In genomic region chr7:46795287-46796205, GRCm38 (mm10) we compare ENCODE assay signal across 8 mouse cellular contexts. TPM values are rescaled to one million over a fixed set of nuclear protein-coding genes. Genes with fewer than 3 reads are reported as not detected.
DNase-seq lines count a peak whose midpoint lies in the region; ATAC-seq and TF ChIP-seq lines count a peak whose summit lies in the region.

Hps5 (minus strand) TSS chr7:46796064.
Gtf2h1 (plus strand) TSS chr7:46796103.

- no peaks in the 10 kb centered on the region for H3K27me3 ChIP-seq in heart, embryonic 10.5 days (ENCODE audit: insufficient read depth, poor library complexity, severe bottlenecking)
- no peaks in the 10 kb centered on the region for H3K27me3 ChIP-seq in kidney, embryonic 15.5 days

- ATAC-seq in kidney, embryonic 15.5 days (replicated peaks; ENCODE audit: low FRiP score): peak; percentile 99
- peak; percentile 97 for ATAC-seq in monocyte, adult 5-6 weeks (replicated peaks; ENCODE audit: insufficient number of reproducible peaks, low FRiP score, low TSS enrichment, poor library complexity, severe bottlenecking)

- peak within 1 kb of the TSS; percentile 89 for H3K9ac ChIP-seq in kidney, embryonic 15.5 days

- peak within 1 kb of the TSS; percentile 93 for H3K27ac ChIP-seq in bone marrow macrophage, adult 2 months (ENCODE audit: insufficient read depth, low read depth, low read length)
- H3K27ac ChIP-seq in embryonic fibroblast, embryonic 13.5 days (ENCODE audit: insufficient read depth, low read length): peak within 1 kb of the TSS; percentile 73
- H3K27ac ChIP-seq in heart, embryonic 10.5 days: peak within 1 kb of the TSS; percentile 98
- H3K27ac ChIP-seq in kidney, embryonic 15.5 days: peak within 1 kb of the TSS; percentile 88

- no peaks in the 10 kb centered on the region for H3K9me3 ChIP-seq in heart, embryonic 10.5 days
- no peaks in the 10 kb centered on the region for H3K9me3 ChIP-seq in kidney, embryonic 15.5 days (replicated peaks)

- H3K36me3 ChIP-seq in heart, embryonic 10.5 days: peaks cover 14% of the 10 kb centered on the region; the same call in 1 of the 2 replicates
- peaks cover 22% of the 10 kb centered on the region for H3K36me3 ChIP-seq in kidney, embryonic 15.5 days

- WGBS in heart, embryonic 10.5 days: under 1% methylated on average over 75 of the region's 75 CpGs
- under 1% methylated on average over 75 of the region's 75 CpGs for WGBS in kidney, embryonic 15.5 days

- H3K4me2 ChIP-seq in kidney, embryonic 15.5 days: peak within 1 kb of the TSS; percentile 73

- peak; percentile 99 for DNase-seq in A20 (ENCODE audit: low read depth, low spot score)
- DNase-seq in heart, embryonic 10.5 days (ENCODE audit: low spot score): peak; percentile 98
- DNase-seq in liver: peak; percentile 97
- peak; percentile 97 to 98 for DNase-seq in spleen, postnatal 4 days (ENCODE audit: low spot score in 2 of 2)

- H3K4me1 ChIP-seq in bone marrow macrophage, adult 2 months (ENCODE audit: control insufficient read depth, insufficient read depth, low read length): peaks cover 18% of the 10 kb centered on the region
- peaks cover 9% of the 10 kb centered on the region for H3K4me1 ChIP-seq in embryonic fibroblast, embryonic 13.5 days (ENCODE audit: control insufficient read depth, insufficient read depth, low read length)
- peaks cover 19% of the 10 kb centered on the region; the same call in 1 of the 2 replicates for H3K4me1 ChIP-seq in heart, embryonic 10.5 days
- peaks cover 21% of the 10 kb centered on the region for H3K4me1 ChIP-seq in kidney, embryonic 15.5 days

- H3K4me3 ChIP-seq in bone marrow macrophage, adult 2 months (ENCODE audit: insufficient read depth, low read length): peak within 1 kb of the TSS; percentile 85
- H3K4me3 ChIP-seq in embryonic fibroblast, embryonic 13.5 days (ENCODE audit: insufficient read depth, low read length): peak within 1 kb of the TSS; percentile 100
- peak within 1 kb of the TSS; percentile 94 for H3K4me3 ChIP-seq in heart, embryonic 10.5 days
- H3K4me3 ChIP-seq in kidney, embryonic 15.5 days (replicated peaks): peak within 1 kb of the TSS; percentile 97

- no peak for TF ChIP-seq POLR2A in bone marrow macrophage, adult 2 months (IDR thresholded peaks at IDR 0.05; ENCODE audit: borderline replicate concordance, low read depth, low read length)
- peak; percentile 65 for TF ChIP-seq POLR2A in embryonic fibroblast, embryonic 13.5 days (IDR thresholded peaks at IDR 0.05; ENCODE audit: low read depth, low read length)

- no peak for TF ChIP-seq CTCF in bone marrow macrophage, adult 2 months (IDR thresholded peaks at IDR 0.05; ENCODE audit: low read depth, low read length)
- TF ChIP-seq CTCF in embryonic fibroblast, embryonic 13.5 days (IDR thresholded peaks at IDR 0.05; ENCODE audit: borderline replicate concordance, insufficient read depth, low read length): no peak

RNA-seq across cellular contexts. Expression of gene Hps5, which starts in this region (rescaled TPM):
- polyA plus RNA-seq in bone marrow macrophage, adult 2 months (2012; ENCODE audit: insufficient read depth, insufficient read length, missing spikeins): 39.6 and 40.9 TPM in 2 replicates
- polyA plus RNA-seq in embryonic fibroblast, embryonic 13.5 days (2011; ENCODE audit: insufficient read length, low read depth, missing spikeins): 25.9 and 26.9 TPM in 2 replicates
- 13.9 and 14.5 TPM in 2 replicates for polyA plus RNA-seq in heart, embryonic 10.5 days (2016; fragmentation: Nextera tagmentation; extraction: Ambion mirVana)
- 27.7 and 31.5 TPM in 2 replicates for polyA plus RNA-seq in kidney, embryonic 15.5 days (2015; fragmentation: Nextera tagmentation; extraction: Ambion mirVana)
- 70.1 to 71.8 TPM (median 71.7 TPM) in 3 replicates for total RNA-seq in monocyte, adult 5-6 weeks (2017)

RNA-seq across cellular contexts. Expression of gene Gtf2h1, which starts in this region (rescaled TPM):
- polyA plus RNA-seq in bone marrow macrophage, adult 2 months (2012; ENCODE audit: insufficient read depth, insufficient read length, missing spikeins): 37.0 and 40.5 TPM in 2 replicates
- polyA plus RNA-seq in embryonic fibroblast, embryonic 13.5 days (2011; ENCODE audit: insufficient read length, low read depth, missing spikeins): 73.1 and 90.6 TPM in 2 replicates
- 40.6 and 45.1 TPM in 2 replicates for polyA plus RNA-seq in heart, embryonic 10.5 days (2016; fragmentation: Nextera tagmentation; extraction: Ambion mirVana)
- 42.3 and 43.8 TPM in 2 replicates for polyA plus RNA-seq in kidney, embryonic 15.5 days (2015; fragmentation: Nextera tagmentation; extraction: Ambion mirVana)
- 66.3 to 96.5 TPM (median 95.7 TPM) in 3 replicates for total RNA-seq in monocyte, adult 5-6 weeks (2017)

Comparison
In these comparisons a context has a peak if more than half of its experiments do, and no peak if none do; other contexts are left out.
1. Peak in every context shown above with its lines: DNase-seq, ATAC-seq, H3K4me3 ChIP-seq and H3K27ac ChIP-seq.